Mouse (Mus musculus) liver, embryonic 11.5 days (tissue): ENCODE measurements around the gene Khk. TPM values are rescaled to one million over a fixed set of nuclear protein-coding genes. Genes with fewer than 3 reads are reported as not detected.

Source experiments
- polyA plus RNA-seq: library from polyadenylated mRNA; unstranded; fragments of >200 nt; fragmentation: Nextera tagmentation; extraction: Ambion mirVana; gene quantifications from 2 replicates; pipeline ENCODE4 v1.2.1, GENCODE M21; 2014

The Khk gene
- polyA plus RNA-seq, 1 experiment from 2014 or later = 58.6 TPM

Other genes starting within 250 kb of the Khk start
- 1.3 and 1.6 TPM in 2 replicates for gene Dpysl5, start 209.9 kb upstream of the Khk start, polyA plus RNA-seq
- gene Mapre3, start 106.8 kb upstream of the Khk start, polyA plus RNA-seq = 7.1 and 7.9 TPM in 2 replicates
- gene Tmem214, start 53.4 kb upstream of the Khk start, polyA plus RNA-seq = 66.5 and 67.2 TPM in 2 replicates
- gene Agbl5, start 32.7 kb upstream of the Khk start, polyA plus RNA-seq = 12.4 and 14.4 TPM in 2 replicates
- 467 and 501 TPM in 2 replicates for gene Ost4, start 13.6 kb upstream of the Khk start, polyA plus RNA-seq
- gene Emilin1, start 8.0 kb upstream of the Khk start, polyA plus RNA-seq = 89.5 and 95.1 TPM in 2 replicates
- gene Cgref1, start 24.2 kb downstream of the Khk start, polyA plus RNA-seq = 5.4 and 8.2 TPM in 2 replicates
- 111 and 118 TPM in 2 replicates for gene Preb, start 38.9 kb downstream of the Khk start, polyA plus RNA-seq
- gene Tcf23, start 47.2 kb downstream of the Khk start, polyA plus RNA-seq = 0.04 TPM in 2 replicates
- gene Atraid, start 126.9 kb downstream of the Khk start, polyA plus RNA-seq = 68.5 and 72.4 TPM in 2 replicates
- 9.3 and 10.3 TPM in 2 replicates for gene Slc5a6, start 127.5 kb downstream of the Khk start, polyA plus RNA-seq
- 65.0 and 66.0 TPM in 2 replicates for gene Cad, start 133.3 kb downstream of the Khk start, polyA plus RNA-seq
- not detected in 2 replicates for gene Dnajc5g, start 184.9 kb downstream of the Khk start, polyA plus RNA-seq
- gene Slc30a3, start 186.8 kb downstream of the Khk start, polyA plus RNA-seq = 1.1 and 1.4 TPM in 2 replicates
- gene Trim54, start 195.3 kb downstream of the Khk start, polyA plus RNA-seq = 0.43 TPM in 1 of 2 replicates, not detected in the other
- gene Ucn, start 217.4 kb downstream of the Khk start, polyA plus RNA-seq = not detected in 2 replicates
- gene Mpv17, start 232.8 kb downstream of the Khk start, polyA plus RNA-seq = 40.9 and 50.4 TPM in 2 replicates